7 mouse cellular contexts compared by ENCODE assay signal in genomic region chr2:131262213-131262672, GRCm38 (mm10). TPM values are rescaled to one million over a fixed set of nuclear protein-coding genes. Genes with fewer than 3 reads are reported as not detected.
DNase-seq lines count a peak whose midpoint lies in the region; ATAC-seq lines count a peak whose summit lies in the region.

Gene Pank2, plus strand, starts transcription at chr2:131262495.

- under 1% methylated on average over 49 of the region's 49 CpGs for WGBS in embryonic facial prominence, embryonic 11.5 days
- WGBS in limb, embryonic 10.5 days, result under 1% methylated on average over 47 of the region's 49 CpGs
- WGBS in midbrain, embryonic 13.5 days, result under 1% methylated on average over 45 of the region's 49 CpGs

- H3K36me3 ChIP-seq in embryonic facial prominence, embryonic 11.5 days (replicated peaks; ENCODE audit: control insufficient read depth, insufficient read depth, low read depth, low read length), result no peaks in the 10 kb centered on the region
- 0 out of 2 replicates have a peak, but pooled peaks cover 7% of the 10 kb centered on the region for H3K36me3 ChIP-seq in limb, embryonic 10.5 days
- no peaks in the 10 kb centered on the region for H3K36me3 ChIP-seq in midbrain, embryonic 13.5 days

- ATAC-seq in embryonic facial prominence, embryonic 11.5 days (replicated peaks; ENCODE audit: insufficient number of reproducible peaks, low FRiP score, low TSS enrichment, low read depth), result peak; percentile 100
- ATAC-seq in granulocyte monocyte progenitor cell, adult 5-6 weeks (replicated peaks; ENCODE audit: poor library complexity, severe bottlenecking), result peak; percentile 92
- ATAC-seq in midbrain, embryonic 13.5 days, result peak; percentile 100

- peak within 1 kb of the TSS; percentile 85 for H3K4me3 ChIP-seq in embryonic facial prominence, embryonic 11.5 days (ENCODE audit: low read depth, low read length)
- H3K4me3 ChIP-seq in limb, embryonic 10.5 days, result peak within 1 kb of the TSS; percentile 86
- peak within 1 kb of the TSS; percentile 85 for H3K4me3 ChIP-seq in midbrain, embryonic 13.5 days (replicated peaks)

- no peaks in the 10 kb centered on the region for H3K9me3 ChIP-seq in embryonic facial prominence, embryonic 11.5 days (replicated peaks; ENCODE audit: control insufficient read depth, low read length)
- no peaks in the 10 kb centered on the region for H3K9me3 ChIP-seq in limb, embryonic 10.5 days (replicated peaks)
- no peaks in the 10 kb centered on the region for H3K9me3 ChIP-seq in midbrain, embryonic 13.5 days

- H3K9ac ChIP-seq in embryonic facial prominence, embryonic 11.5 days (replicated peaks; ENCODE audit: low read length), result peak within 1 kb of the TSS; percentile 95
- peak within 1 kb of the TSS; percentile 97 for H3K9ac ChIP-seq in midbrain, embryonic 13.5 days (replicated peaks)

- peak within 1 kb of the TSS; percentile 54 for H3K4me2 ChIP-seq in embryonic facial prominence, embryonic 11.5 days (ENCODE audit: low read depth, low read length)
- H3K4me2 ChIP-seq in midbrain, embryonic 13.5 days (replicated peaks), result peak within 1 kb of the TSS; percentile 82

- no peaks in the 10 kb centered on the region for H3K4me1 ChIP-seq in embryonic facial prominence, embryonic 11.5 days (ENCODE audit: control insufficient read depth, insufficient read depth, low read length)
- peaks cover 38% of the 10 kb centered on the region for H3K4me1 ChIP-seq in limb, embryonic 10.5 days
- peaks cover 35% of the 10 kb centered on the region for H3K4me1 ChIP-seq in midbrain, embryonic 13.5 days (replicated peaks)

- H3K27me3 ChIP-seq in embryonic facial prominence, embryonic 11.5 days (ENCODE audit: control insufficient read depth, insufficient read depth, low read length), result no peaks in the 10 kb centered on the region
- no peaks in the 10 kb centered on the region for H3K27me3 ChIP-seq in limb, embryonic 10.5 days (ENCODE audit: low read depth, poor library complexity, severe bottlenecking)
- H3K27me3 ChIP-seq in midbrain, embryonic 13.5 days, result no peaks in the 10 kb centered on the region

- peak within 1 kb of the TSS; percentile 98 for H3K27ac ChIP-seq in embryonic facial prominence, embryonic 11.5 days (replicated peaks; ENCODE audit: low read depth, low read length)
- peak within 1 kb of the TSS; percentile 99 for H3K27ac ChIP-seq in limb, embryonic 10.5 days
- H3K27ac ChIP-seq in midbrain, embryonic 13.5 days, result peak within 1 kb of the TSS; percentile 99

- peak; percentile 98 for DNase-seq in adrenal gland, postnatal 14 days
- DNase-seq in embryonic facial prominence, embryonic 11.5 days (ENCODE audit: low spot score), result peak; percentile 99
- DNase-seq in kidney, adult 11 months, result peak; percentile 98
- DNase-seq in limb, embryonic 10.5 days (ENCODE audit: low spot score), result peak; percentile 95
- peak; percentile 93 for DNase-seq in spleen, adult 12 weeks (ENCODE audit: low spot score)

RNA-seq across cellular contexts. Expression of gene Pank2, which starts in this region (rescaled TPM):
- total RNA-seq in adrenal gland, postnatal 14 days (2021), result 56.5 and 58.5 TPM in 2 replicates
- 60.6 and 68.0 TPM in 2 replicates for polyA plus RNA-seq in embryonic facial prominence, embryonic 11.5 days (2014; fragmentation: Nextera tagmentation; extraction: Ambion mirVana)
- total RNA-seq in granulocyte monocyte progenitor cell, adult 5-6 weeks (2014; fragmentation: Nextera tagmentation), result 34.6 and 48.4 TPM in 2 replicates
- total RNA-seq in granulocyte monocyte progenitor cell, adult 5-6 weeks (2017), result 39.3 and 41.8 TPM in 2 replicates
- polyA plus RNA-seq in limb, embryonic 10.5 days (2016; fragmentation: Nextera tagmentation; extraction: Ambion mirVana), result 45.0 and 46.3 TPM in 2 replicates
- 29.2 and 33.9 TPM in 2 replicates for polyA plus RNA-seq in midbrain, embryonic 13.5 days (2015; fragmentation: Nextera tagmentation; extraction: Ambion mirVana)

Comparison
In these comparisons a context has a peak if more than half of its experiments do, and no peak if none do; other contexts are left out.
1. Peak in every context shown above with its lines: DNase-seq, ATAC-seq, H3K4me3 ChIP-seq and H3K27ac ChIP-seq.